Mouse (Mus musculus) retina, adult 2 months (tissue): ENCODE results near the gene Ppp1r15b.

Source experiments
- DNase-seq: peaks from one replicate; pipeline ENCODE4 v3.0.0-alpha.2; 2012; ENCODE audit warnings: low read depth, low spot score

The Ppp1r15b gene

DNA sequence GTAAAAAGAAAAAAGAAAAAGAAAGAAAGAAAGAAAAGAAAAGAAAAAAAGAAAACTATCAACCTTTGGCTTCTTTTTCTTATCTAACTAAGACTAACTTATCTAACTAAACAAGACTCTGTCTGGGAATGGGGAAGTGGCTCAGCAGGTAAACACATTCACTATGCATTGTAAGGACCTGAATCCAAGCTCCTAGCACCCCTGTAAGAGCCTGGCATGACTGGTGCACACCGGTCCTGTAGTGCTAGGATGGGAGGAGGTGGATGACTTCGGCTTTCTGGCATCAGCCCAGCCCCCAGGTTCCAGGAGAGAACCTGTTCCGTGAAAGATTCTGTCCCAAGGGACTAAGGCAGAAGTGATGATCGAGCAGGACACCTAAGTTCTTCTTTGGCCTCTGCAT lies 30.6 kb downstream of the Ppp1r15b start:
- DNase-seq, result no peak

DNA sequence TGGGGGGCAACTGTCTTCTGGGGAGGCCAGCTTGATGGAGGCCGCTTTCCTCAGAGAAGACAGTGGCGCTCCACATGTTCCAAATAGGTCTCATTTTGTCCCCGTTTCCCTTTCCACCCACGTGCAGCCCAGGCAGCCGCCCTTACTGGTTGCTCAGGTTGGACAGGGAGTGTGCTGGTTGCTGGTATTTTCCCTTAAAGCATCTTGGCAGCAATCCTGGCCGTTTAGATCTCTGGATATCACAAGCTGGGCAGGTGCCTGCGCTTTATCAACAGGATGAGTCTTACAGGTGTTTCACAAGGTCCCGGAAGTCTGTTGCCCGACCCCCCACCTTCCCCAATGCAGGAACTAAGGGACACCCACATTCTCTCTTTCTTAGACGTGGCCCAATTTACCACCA lies 31.1 kb downstream of the Ppp1r15b start:
- DNase-seq, result no peak

DNA sequence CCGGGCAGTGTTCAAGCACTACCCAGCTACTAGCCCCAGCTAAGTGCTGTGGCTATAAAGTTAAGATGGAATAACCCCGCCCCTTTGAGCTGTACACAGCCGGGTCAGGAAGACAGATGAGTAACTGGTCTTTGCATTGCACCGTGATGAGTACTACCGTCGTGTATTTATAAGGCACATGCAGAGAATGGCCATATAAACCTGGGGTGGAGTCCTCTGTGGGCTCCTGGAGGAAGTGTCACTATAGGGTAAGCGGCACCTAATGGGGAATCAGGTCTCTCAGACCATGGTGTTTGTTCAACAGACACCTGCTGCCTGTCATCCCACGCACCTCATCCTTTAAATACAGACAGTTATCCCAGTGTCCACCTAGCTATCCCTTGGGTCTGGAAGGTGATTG lies 32.0 kb downstream of the Ppp1r15b start:
- DNase-seq, result no peak

DNA sequence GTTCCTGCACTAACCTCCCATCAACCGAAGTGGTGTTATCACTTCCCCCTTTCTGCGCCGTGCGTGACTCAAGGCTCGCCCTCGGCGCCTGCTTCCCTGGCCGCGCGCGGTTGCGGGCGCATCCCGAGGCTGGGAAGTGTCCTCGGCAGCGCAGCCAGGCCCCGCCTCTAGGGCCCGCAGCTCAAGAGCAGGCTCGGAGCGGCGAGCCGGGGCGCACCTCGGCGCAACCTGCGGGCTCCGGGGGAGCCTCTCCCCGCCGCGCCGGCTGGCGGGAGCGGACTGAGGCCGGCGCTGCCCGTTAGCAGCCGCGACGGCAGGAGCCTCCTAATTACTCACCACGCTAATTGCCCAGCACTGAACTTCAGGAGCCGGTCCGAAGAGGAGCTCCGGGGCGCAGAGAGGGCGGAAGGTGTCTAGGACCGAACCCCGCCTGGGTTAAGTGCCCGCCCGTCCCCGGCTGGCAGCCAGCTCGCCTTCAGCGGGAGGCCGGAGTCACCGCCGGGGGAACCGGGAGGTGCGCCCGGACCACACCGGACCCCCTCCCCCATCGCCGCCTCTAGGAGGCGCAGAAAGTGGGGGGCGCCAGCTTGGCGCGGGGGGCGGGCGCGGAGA lies 33.0 kb downstream of the Ppp1r15b start, which contains the start of gene Plekha6:
Plekha6 (plus strand) TSS at position 391 of the 612 bp plus-strand sequence.
- DNase-seq, result no peak

DNA sequence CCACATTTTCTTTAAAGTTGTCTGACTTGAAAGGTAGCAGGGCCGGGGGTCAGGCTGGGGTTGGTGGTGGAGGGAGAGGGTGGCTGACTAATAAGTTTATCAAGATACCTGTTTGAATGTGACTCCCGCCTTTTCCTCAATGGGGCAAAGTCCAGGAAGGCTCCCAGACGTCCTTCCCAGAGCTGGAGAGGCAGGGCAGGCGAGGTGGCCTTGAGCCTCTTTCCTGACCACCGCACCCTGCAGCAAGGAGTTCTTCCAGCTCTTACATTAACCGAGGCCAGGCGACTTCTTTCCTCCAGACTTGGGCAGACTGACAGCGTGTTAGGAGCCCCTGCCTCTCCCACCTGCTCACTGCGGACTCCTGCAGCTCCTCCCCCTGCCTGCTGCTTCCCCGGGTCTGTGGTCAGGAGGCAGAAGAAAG lies 33.7 kb downstream of the Ppp1r15b start:
- DNase-seq, result no peak

DNA sequence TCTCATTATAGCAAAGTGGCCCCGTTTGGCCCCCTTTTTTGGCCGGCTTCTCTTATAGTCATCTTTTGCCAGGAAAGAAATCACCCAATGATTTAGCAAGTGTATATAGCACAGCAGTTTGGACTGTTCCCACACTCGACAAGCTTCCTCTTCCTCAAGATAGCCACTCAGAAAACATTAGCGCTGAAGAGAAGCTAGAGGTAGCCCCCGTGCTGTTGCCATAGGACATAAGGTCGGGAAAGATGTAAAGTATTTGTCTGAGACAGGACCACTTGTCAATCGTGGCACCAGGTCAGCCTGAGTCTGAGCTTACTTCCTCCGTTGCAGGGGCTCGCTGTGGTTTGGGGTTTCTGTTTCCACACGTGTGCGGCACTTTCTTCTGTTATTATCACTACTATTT lies 34.2 kb downstream of the Ppp1r15b start:
- DNase-seq, result no peak

DNA sequence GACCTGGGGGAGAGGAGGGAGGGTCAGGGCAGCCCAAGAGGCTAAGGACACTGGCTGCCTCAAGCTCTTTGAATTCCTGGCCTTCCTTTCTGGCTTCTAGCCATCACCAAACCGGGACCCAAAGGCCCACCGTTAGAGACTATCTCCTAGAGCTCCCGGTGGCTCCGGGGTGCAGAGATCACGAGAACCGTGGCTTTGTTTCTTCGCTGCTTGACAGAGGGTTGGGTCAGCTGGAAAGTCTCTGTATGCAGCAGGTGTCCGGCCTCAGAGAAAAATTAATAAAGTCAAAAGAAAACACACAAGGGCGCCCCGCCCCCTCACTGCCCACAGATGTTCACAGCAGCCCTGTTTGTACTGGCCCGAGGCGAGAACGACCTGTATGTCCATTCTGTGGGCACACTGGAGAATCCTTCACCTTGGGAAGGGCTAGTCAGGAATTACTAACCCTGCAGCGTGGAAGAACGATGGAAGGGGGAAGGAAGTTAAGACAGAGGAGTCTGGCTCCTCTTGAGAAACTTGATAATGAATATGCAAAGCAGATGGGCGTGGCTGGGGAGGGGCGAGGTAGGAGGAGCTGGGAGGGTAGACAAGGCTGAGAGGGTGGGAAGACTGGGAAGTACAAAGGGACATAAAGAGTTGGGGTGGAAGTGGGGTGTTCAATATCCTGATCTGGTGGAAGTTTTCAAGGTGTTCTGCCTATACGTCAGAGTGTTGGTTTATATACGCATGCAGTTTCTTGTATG lies 37.5 kb downstream of the Ppp1r15b start:
- DNase-seq, result no peak

DNA sequence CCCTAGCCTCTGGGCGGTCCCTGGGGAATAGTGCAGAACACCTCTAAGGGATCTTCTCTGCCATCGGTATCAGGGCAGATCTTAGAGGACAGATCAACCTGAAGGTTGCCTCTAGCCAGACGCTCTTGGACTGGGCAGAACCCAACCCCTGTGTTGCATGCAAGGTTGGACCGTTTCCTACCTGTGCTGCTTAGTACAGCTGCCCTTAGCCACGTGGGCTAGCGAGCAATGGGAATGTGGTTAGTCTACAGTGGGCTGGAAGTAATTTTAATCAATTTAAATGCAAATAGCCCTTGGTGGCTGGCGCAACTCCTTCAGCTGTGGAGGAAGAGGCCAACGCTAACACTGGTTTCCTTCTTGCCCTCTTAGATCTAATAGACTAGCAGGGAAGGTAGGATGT lies 39.3 kb downstream of the Ppp1r15b start:
- DNase-seq, result no peak

DNA sequence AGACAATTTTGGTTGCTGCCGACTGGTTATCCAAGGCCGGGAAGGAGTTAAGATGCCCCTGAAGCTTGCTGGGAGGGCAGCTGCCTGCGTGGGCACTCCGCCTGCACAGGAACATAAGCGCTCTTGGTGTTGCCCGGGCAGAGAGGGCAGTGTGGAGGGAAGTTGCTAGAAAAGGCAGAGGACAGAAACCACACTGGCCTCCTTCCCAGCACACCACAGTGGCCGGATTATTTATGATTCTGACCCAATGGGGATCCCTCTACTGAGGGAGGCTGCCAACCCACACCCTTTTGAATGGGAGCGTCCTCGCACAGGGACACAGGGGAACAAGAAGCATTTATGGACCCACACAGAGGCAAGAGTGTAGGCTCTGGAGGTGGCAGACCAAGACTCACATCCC lies 40.4 kb downstream of the Ppp1r15b start:
- DNase-seq, result no peak

DNA sequence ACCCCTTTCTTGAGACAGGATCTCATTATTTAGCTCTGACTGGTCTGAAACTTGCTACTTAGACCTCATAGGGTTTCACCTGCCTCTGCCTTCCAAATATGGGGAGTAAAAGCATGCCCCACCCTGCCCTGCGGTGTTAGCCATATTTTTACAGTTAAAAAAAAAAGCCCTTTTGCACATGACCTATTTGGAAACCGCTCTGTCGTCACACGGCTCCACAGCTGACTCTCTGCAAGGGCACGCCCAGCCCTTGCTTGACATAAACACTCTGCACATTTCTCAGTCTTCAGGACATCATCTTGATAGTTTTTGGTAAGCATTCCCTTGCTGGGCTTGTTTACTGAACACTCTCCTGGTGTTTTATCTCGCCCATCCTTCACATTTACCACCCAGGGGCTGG lies 44.2 kb downstream of the Ppp1r15b start:
- no peak for DNase-seq

DNA sequence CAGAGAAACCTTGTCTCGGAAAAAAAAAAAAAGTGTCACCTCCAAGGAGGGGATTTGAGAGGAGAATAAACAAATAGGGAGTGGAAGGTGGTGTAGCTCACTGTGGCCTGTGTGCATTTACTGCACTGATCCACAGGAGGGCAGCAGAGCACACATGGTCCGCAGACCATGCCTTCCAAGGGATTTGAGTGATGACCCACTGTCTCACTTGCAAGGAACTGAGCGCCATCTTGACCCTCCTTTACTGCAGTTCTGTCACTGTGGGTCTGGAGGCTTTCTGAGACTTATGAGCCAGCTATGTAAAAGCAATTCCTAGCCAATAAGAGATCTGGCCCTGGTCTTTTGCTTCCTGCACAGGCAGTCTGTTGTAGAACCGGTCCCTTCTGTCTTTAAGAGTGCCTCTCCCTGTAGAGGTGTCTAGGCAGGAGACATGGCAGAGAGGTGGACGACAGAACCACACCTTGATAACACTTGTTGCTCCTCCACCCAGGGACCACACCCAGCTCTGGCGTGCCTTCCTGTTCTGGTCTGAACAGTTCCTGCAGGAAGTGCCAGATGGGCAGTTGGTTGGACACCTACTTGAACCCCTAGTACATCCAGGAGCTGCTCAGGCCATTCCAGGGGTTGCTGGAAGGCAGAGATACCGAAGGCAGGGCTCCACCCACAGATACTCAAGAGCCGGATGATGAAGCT lies 46.7 kb downstream of the Ppp1r15b start:
- DNase-seq, result peak; percentile 57

DNA sequence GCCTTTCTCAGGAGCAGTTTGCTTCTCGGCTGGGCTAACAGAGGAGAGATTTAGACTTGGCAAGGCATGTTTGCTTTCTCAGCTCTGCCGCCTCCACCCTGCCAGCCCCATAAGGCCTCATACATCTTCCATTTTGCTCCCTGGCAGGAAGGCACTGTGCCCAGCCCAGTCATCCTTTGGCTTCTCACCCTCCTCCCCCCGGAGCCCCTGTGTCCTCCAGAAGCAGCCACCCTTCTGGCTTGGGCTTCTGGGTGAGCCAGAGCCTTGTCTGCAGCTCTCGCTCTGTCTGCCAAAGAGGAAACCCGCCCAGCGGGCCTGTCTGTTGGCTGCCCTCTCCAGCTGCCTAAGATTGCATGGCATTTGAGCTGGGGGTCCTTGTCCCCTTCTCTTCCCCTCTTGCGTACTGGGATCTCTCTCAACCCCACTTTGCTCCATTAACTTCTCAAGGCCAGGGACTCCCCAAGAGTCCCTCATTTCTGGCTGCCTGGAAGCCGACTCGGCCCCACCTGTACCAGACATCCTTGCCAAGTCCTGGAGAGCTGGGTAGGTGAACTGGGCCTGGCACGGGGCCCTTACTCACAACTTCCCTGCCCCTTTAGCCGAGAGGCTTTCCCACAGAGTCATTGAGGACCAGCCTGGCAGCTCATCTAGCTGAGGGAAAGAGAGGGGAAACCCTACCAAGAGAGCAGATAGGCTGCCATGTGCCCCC lies 47.9 kb downstream of the Ppp1r15b start:
- no peak for DNase-seq

DNA sequence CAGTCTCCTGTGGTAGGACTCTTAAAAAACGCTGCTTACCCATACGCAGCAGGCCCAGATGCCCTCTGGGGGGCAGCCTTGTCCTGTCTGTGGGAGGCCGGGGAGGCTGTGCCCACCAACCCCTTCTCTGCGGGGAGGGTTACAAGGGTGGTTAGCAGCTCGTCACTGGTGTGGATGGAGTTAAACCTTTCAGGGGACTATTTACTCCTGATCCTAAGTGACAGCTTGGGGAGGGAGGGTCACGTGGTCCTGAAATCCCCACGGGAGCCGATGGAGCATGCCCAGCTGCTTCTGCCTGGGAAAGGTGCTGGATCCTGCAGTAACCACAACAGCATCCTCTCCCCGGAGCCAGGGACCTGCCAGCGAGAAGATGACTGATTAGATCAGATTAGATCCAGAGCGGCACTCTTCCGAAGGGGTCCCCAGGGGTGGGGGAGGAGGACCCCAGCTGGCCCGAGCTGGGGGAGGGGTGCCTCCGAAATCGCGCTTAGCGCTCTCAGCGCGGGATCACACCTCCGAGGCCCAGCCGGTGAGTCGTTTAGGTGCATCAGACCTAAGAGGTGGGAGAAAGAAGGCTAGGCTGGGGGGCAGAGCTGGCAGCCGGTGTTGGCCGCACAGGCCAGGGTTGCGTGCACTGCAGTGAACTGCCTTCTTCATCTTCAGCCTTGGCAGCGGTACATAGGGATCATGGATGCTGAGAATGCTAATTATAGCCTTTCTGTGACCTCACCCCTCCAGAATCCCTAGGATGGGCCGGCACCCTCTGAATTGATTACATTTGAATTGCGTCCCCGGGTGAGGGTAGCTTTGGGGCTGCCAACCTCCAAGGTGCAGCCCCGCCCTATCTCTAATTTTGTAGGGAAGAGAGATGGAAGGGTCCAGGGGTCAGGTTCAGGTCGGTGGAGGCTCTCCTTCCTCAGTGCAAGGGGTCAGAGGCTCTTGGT lies 50.4 kb downstream of the Ppp1r15b start:
- peak; percentile 78 for DNase-seq

DNA sequence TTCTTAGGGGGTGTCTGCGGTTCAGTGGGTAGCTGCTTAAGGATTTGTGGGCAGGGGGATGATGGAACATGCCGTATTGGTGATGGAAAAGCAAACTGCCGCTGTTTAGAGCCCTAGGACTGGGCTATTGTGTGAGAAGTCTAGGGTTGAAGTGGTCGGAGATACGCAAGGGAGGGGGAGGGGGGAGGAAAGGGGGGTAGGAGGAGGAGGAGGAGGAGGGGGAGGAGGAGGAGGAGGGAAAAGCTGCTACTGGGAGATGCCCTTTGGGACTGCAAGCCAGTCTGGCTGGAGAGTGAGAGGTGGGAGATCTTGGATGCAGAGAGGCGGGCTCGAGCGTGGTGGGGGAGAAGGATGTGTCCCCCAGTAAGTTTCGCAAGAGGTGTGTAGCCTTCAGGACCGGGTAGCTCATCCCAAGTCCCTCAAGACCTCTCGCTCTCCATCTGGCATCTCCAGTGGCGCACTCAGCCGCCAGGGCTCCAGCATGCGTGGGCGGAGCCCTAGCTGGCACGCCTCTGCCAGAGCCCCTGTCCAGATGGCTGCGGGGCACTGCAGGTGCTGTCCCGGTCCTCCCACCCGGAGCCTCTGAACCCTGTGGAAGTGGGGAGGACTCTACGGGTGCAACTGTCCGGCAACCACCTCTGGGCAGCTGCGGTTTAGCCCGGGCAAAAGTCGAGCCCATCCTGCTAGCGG lies 51.2 kb downstream of the Ppp1r15b start:
- peak; percentile 53 for DNase-seq

DNA sequence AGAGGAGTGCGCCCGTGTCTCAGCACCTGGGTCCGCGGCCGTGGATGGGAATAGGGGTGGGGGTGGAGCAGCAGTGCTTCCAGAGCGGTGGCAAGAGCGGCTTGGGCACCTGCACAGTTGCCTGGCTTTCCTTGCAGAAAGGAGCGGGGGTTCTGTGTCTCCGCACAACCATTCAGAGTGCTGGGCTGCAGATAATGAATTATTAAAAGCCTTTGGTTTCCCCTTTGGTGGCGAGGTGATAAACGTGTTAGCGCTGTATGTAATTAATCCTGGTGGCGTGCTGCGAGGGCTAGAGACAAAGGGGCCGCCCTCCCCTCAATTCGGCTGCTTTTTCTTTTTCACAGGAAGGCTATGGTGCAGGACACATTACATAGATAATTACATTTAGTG lies 51.8 kb downstream of the Ppp1r15b start:
- DNase-seq, result no peak

DNA sequence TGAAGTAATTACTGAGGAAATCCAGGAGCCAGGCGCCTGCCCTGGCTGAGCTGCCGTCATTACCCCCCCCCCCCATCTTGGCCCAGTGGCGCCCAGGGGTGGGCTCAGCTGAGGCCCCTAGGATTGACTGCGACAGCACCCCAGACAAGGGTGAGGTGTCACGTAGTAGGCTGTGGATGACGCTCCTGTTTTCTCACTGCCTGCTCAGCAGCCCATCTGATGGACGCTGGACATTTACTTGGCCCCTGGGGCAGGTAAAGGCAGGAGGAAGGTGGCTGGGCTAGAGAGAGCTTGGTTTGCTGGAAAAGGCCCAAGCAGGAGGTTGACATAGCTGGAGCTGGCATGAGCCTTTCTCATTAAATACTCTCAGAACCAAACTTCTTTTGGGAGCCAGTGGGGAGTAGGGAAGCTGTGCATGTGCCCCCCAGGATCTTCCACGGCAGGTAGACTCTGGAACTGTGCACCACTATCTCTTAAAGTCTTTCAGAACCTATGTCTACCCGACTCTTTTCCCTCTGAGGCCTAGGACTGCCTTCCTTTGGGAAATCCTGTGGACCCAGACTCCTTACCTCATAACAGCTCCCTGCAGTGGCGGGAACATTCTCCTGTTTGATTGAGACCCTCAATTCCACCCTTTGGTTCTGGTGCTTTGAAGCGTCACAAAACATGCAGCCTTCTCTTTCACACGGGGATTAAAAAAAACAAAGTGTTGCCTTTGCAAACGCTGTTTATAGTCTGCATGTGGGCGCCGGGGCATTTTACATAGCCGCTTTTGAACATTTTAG lies 52.4 kb downstream of the Ppp1r15b start:
- no peak for DNase-seq

DNA sequence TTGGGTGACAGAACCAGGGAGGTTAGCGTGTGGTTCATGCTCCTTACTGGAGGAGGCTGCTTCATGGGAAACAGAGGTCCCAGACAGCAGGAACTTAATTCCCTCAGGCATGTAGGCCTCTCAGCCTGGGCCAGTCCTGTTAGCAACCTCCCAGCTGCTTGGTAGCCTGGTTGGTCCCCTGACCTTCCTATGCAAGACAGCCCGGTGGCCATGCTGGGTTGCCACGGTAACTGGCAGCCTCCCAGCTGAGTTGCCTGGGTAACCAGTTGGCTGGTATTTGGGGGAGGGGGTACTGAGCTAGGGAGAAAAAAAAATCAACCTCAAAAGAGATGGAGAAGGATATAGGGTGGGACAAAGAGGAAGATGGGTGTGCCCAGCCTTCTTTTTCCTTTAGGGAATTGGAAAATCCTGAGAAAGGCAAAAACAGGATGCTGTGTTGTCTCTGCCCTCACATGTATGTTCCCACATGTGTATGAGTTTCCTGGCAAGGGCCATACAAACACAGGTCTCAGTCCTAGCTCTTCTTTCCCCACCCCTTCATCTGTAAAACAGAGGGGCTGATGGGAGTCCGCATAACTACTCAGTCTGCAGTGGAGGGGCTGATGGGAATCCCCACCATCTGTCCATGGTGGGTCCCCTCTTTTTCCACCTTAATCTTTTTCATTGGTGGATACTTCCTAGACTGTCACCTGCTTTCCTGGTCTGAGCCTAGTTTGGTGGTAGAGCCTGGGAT lies 57.2 kb downstream of the Ppp1r15b start:
- no peak for DNase-seq

DNA sequence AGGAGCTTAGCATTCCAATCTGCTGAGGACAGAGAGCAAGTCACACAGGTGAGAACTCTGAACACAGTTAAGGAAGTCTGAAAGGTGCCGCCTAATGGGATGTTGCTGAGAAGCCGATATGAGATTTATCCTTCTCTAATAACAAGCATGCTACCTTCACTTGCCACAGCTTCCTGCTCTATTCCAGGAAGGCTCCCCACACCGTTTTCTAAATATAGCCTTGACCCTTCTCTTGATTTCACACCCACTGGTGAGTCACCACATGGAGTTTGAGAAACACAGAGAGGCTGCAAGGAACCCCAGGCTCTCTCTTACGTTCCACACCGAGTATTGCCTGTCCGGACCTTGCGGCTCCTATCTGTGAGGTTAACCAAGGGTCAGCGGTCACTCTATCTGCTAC lies 57.8 kb downstream of the Ppp1r15b start:
- DNase-seq, result no peak
